Mouse (Mus musculus) kidney, postnatal 10 days (tissue): ENCODE data around the gene Gins1.
"Not testable (repeated sequence)": the region's sequence is repeated elsewhere in the genome, so short reads cannot be mapped to it uniquely, and the experiment has no call there.

Experiments
- DNase-seq: peaks from one replicate; pipeline ENCODE4 v3.0.0; 2021; ENCODE audit warnings: mixed read lengths

Gins1 gene

GRCm38 (mm10) chr2:150910295-150910881, 5.2 kb downstream of the Gins1 start:
- DNase-seq, result no peak

- no peak for DNase-seq
Measured at GRCm38 (mm10) chr2:150914781-150915515, 9.7 kb downstream of the Gins1 start.

- no peak for DNase-seq
Measured at GRCm38 (mm10) chr2:150915786-150916185, 10.6 kb downstream of the Gins1 start.

- no peak for DNase-seq
Measured at GRCm38 (mm10) chr2:150918720-150919119, 13.5 kb downstream of the Gins1 start.

- no peak for DNase-seq
Measured at GRCm38 (mm10) chr2:150920543-150920942, 15.3 kb downstream of the Gins1 start.

GRCm38 (mm10) chr2:150921697-150922096, 16.5 kb downstream of the Gins1 start:
- DNase-seq, result no peak

GRCm38 (mm10) chr2:150922165-150922564, 17.0 kb downstream of the Gins1 start:
- no peak for DNase-seq

- DNase-seq, result no peak
Measured at GRCm38 (mm10) chr2:150923026-150923425, 17.8 kb downstream of the Gins1 start.

GRCm38 (mm10) chr2:150923505-150923904, 18.3 kb downstream of the Gins1 start:
- DNase-seq, result no peak

GRCm38 (mm10) chr2:150927038-150927720, 22.0 kb downstream of the Gins1 start:
- peak; percentile 37 for DNase-seq

GRCm38 (mm10) chr2:150929156-150929555, 24.0 kb downstream of the Gins1 start:
- no peak for DNase-seq

- DNase-seq, result no peak
Measured at GRCm38 (mm10) chr2:150930806-150931205, 25.6 kb downstream of the Gins1 start.

- DNase-seq, result no peak
Measured at GRCm38 (mm10) chr2:150933482-150933881, 28.3 kb downstream of the Gins1 start.

GRCm38 (mm10) chr2:150934659-150935058, 29.5 kb downstream of the Gins1 start:
- DNase-seq, result no peak

- no peak for DNase-seq
Measured at GRCm38 (mm10) chr2:150944017-150944416, 38.8 kb downstream of the Gins1 start.

- DNase-seq, result peak; percentile 34
Measured at GRCm38 (mm10) chr2:150947341-150947740, 42.1 kb downstream of the Gins1 start.

GRCm38 (mm10) chr2:150947880-150948611, 42.8 kb downstream of the Gins1 start:
- DNase-seq, result not testable (repeated sequence)

- peak; percentile 19 for DNase-seq
Measured at GRCm38 (mm10) chr2:150948786-150949185, 43.6 kb downstream of the Gins1 start.

GRCm38 (mm10) chr2:150949652-150950051, 44.5 kb downstream of the Gins1 start:
- DNase-seq, result no peak

GRCm38 (mm10) chr2:150950056-150950455, 44.9 kb downstream of the Gins1 start:
- DNase-seq, result no peak

- no peak for DNase-seq
Measured at GRCm38 (mm10) chr2:150951201-150951600, 46.0 kb downstream of the Gins1 start.

GRCm38 (mm10) chr2:150955859-150956258, 50.7 kb downstream of the Gins1 start:
- DNase-seq, result no peak

GRCm38 (mm10) chr2:150959521-150959920, 54.3 kb downstream of the Gins1 start:
- no peak for DNase-seq
